Mouse (Mus musculus) midbrain, embryonic 12.5 days (tissue): ENCODE data around the gene Tbx6. TPM values are rescaled to one million over a fixed set of nuclear protein-coding genes. Genes with fewer than 3 reads are reported as not detected.

Experiments used
- ATAC-seq: fragments of 200-750 bp; cut with Nextera tagmentation; 2 replicates; pipeline ENCODE4 v1.8.0; 2017; ENCODE audit warnings: low read depth, moderate TSS enrichment, moderate library complexity; ENCODE audit not compliant: low FRiP score
- H3K27ac ChIP-seq: fragments of 300-500 bp; sonication (generic); replicated peaks from 2 replicates; pipeline ENCODE4 v1.5.1; 2016; ENCODE audit warnings: mild to moderate bottlenecking
- H3K27me3 ChIP-seq: fragments of 300-500 bp; sonication (generic); 2 replicates; pipeline ENCODE4 v1.6.1; 2016; ENCODE audit warnings: mild to moderate bottlenecking
- H3K36me3 ChIP-seq: fragments of 300-500 bp; sonication (generic); 2 replicates; pipeline ENCODE4 v1.6.1; 2016
- H3K4me1 ChIP-seq: fragments of 300-500 bp; sonication (generic); 2 replicates; pipeline ENCODE4 v1.6.1; 2016
- H3K4me2 ChIP-seq: fragments of 300-500 bp; sonication (generic); replicated peaks from 2 replicates; pipeline ENCODE4 v1.6.1; 2016; ENCODE audit warnings: mild to moderate bottlenecking, moderate library complexity
- H3K4me3 ChIP-seq: fragments of 300-500 bp; sonication (generic); 2 replicates; pipeline ENCODE4 v1.5.1; 2016; ENCODE audit warnings: mild to moderate bottlenecking
- H3K9ac ChIP-seq: fragments of 300-500 bp; sonication (generic); replicated peaks from 2 replicates; pipeline ENCODE4 v1.6.1; 2016; ENCODE audit warnings: mild to moderate bottlenecking, moderate library complexity
- H3K9me3 ChIP-seq: fragments of 300-500 bp; sonication (generic); 2 replicates; pipeline ENCODE4 v1.6.1; 2016; ENCODE audit warnings: mild to moderate bottlenecking
- WGBS: fragments of 180-500 bp; shearing (Covaris S2); methylation state at CpG from one replicate; pipeline ENCODE4 v1.1.7; 2016; 5-methylcytosine and 5-hydroxymethylcytosine counted together
- polyA plus RNA-seq: library from polyadenylated mRNA; unstranded; fragments of >200 nt; fragmentation: Nextera tagmentation; extraction: Ambion mirVana; gene quantifications from 2 replicates; pipeline ENCODE4 v1.2.1, GENCODE M21; 2016

Gene Tbx6
- 0.64 and 0.65 TPM in 2 replicates for polyA plus RNA-seq

GRCm38 (mm10) chr7:126780971-126781635 lies at the start of gene Tbx6:
Gene Tbx6 (plus strand): TSS chr7:126781483.
- Histone ChIP-seq H3K36me3 (peaks cover 26% of the 10 kb centered on the region), H3K4me3 (peak within 1 kb of the TSS; percentile 42), H3K4me1 (peaks cover 39% of the 10 kb centered on the region), H3K27ac (peak within 1 kb of the TSS; percentile 81), H3K27me3 (no peaks in the 10 kb centered on the region), H3K9ac (peak within 1 kb of the TSS; percentile 53), H3K9me3 (no peaks in the 10 kb centered on the region), H3K4me2 (peak within 1 kb of the TSS; percentile 87)
- WGBS = 5% methylated on average over 22 of the region's 22 CpGs
- ATAC-seq = peak; percentile 19

GRCm38 (mm10) chr7:126736122-126736521 lies 45.2 kb upstream of the Tbx6 start:
- no peaks in the 10 kb centered on the region for H3K36me3 ChIP-seq
- no peaks in the 10 kb centered on the region for H3K27me3 ChIP-seq
- H3K27ac ChIP-seq = no peak overlapping the region
- H3K4me2 ChIP-seq = no peak overlapping the region
- no peak overlapping the region for H3K4me3 ChIP-seq
- WGBS = 86% methylated on average over 8 of the region's 8 CpGs
- H3K9me3 ChIP-seq = no peaks in the 10 kb centered on the region
- no peak for ATAC-seq
- H3K9ac ChIP-seq = no peak overlapping the region
- H3K4me1 ChIP-seq = peaks cover 3% of the 10 kb centered on the region; the same call in 1 of the 2 replicates

GRCm38 (mm10) chr7:126739551-126739950 lies 41.7 kb upstream of the Tbx6 start:
- H3K27ac ChIP-seq = no peak overlapping the region
- 87% methylated on average over 17 of the region's 17 CpGs for WGBS
- H3K9ac ChIP-seq = no peak overlapping the region

GRCm38 (mm10) chr7:126740132-126740735 lies 41.0 kb upstream of the Tbx6 start:
- Histone ChIP-seq H3K36me3 (no peaks in the 10 kb centered on the region), H3K4me2 (no peak overlapping the region), H3K4me1 (peaks cover 3% of the 10 kb centered on the region; the same call in 1 of the 2 replicates), H3K4me3 (no peak overlapping the region), H3K9me3 (no peaks in the 10 kb centered on the region), H3K27me3 (no peaks in the 10 kb centered on the region), H3K9ac (no peak overlapping the region), H3K27ac (no peak overlapping the region)
- 79% methylated on average over 13 of the region's 13 CpGs for WGBS
- no peak for ATAC-seq

More at GRCm38 (mm10) chr7:126739551-126739950, 41.7 kb upstream of the Tbx6 start:
- H3K4me1 ChIP-seq = peaks cover 3% of the 10 kb centered on the region; the same call in 1 of the 2 replicates
- H3K36me3 ChIP-seq = no peaks in the 10 kb centered on the region
- ATAC-seq = no peak
- H3K4me3 ChIP-seq = no peak overlapping the region
- no peaks in the 10 kb centered on the region for H3K27me3 ChIP-seq
- H3K9me3 ChIP-seq = no peaks in the 10 kb centered on the region
- no peak overlapping the region for H3K4me2 ChIP-seq

- Histone ChIP-seq H3K9me3 (no peaks in the 10 kb centered on the region), H3K27me3 (no peaks in the 10 kb centered on the region), H3K36me3 (no peaks in the 10 kb centered on the region), H3K4me3 (no peak overlapping the region), H3K4me2 (no peak overlapping the region), H3K27ac (no peak overlapping the region), H3K4me1 (peaks cover 3% of the 10 kb centered on the region; the same call in 1 of the 2 replicates), H3K9ac (no peak overlapping the region)
- WGBS = 82% methylated on average over 5 of the region's 5 CpGs
- ATAC-seq = no peak
These were observed 40.3 kb upstream of the Tbx6 start for GRCm38 (mm10) chr7:126740977-126741376.

- no peak overlapping the region for H3K4me3 ChIP-seq
- no peaks in the 10 kb centered on the region for H3K9me3 ChIP-seq
- no peak for ATAC-seq
- H3K4me1 ChIP-seq = peaks cover 3% of the 10 kb centered on the region; the same call in 1 of the 2 replicates
- no peak overlapping the region for H3K9ac ChIP-seq
- no peaks in the 10 kb centered on the region for H3K27me3 ChIP-seq
- 89% methylated on average over 5 of the region's 5 CpGs for WGBS
- no peaks in the 10 kb centered on the region for H3K36me3 ChIP-seq
- H3K27ac ChIP-seq = no peak overlapping the region
- no peak overlapping the region for H3K4me2 ChIP-seq
These were observed 39.8 kb upstream of the Tbx6 start for GRCm38 (mm10) chr7:126741452-126741851.

- Histone ChIP-seq H3K4me2 (no peak overlapping the region), H3K9me3 (no peaks in the 10 kb centered on the region), H3K9ac (no peak overlapping the region), H3K4me3 (no peak overlapping the region), H3K36me3 (no peaks in the 10 kb centered on the region), H3K27ac (no peak overlapping the region), H3K27me3 (no peaks in the 10 kb centered on the region), H3K4me1 (peaks cover 3% of the 10 kb centered on the region; the same call in 1 of the 2 replicates)
- 91% methylated on average over 13 of the region's 13 CpGs for WGBS
- no peak for ATAC-seq
These were observed 39.3 kb upstream of the Tbx6 start for GRCm38 (mm10) chr7:126741964-126742482.

GRCm38 (mm10) chr7:126746066-126746465 lies 35.2 kb upstream of the Tbx6 start:
- Histone ChIP-seq H3K4me1 (no peaks in the 10 kb centered on the region), H3K4me3 (no peak overlapping the region), H3K9ac (no peak overlapping the region), H3K27me3 (no peaks in the 10 kb centered on the region), H3K36me3 (no peaks in the 10 kb centered on the region), H3K27ac (no peak overlapping the region), H3K9me3 (no peaks in the 10 kb centered on the region), H3K4me2 (no peak overlapping the region)
- WGBS = 92% methylated on average over 12 of the region's 12 CpGs
- ATAC-seq = no peak

GRCm38 (mm10) chr7:126746798-126747197 lies 34.5 kb upstream of the Tbx6 start:
- Histone ChIP-seq H3K27ac (no peak overlapping the region), H3K9me3 (no peaks in the 10 kb centered on the region), H3K4me1 (no peaks in the 10 kb centered on the region), H3K4me2 (no peak overlapping the region), H3K36me3 (no peaks in the 10 kb centered on the region), H3K27me3 (no peaks in the 10 kb centered on the region), H3K9ac (no peak overlapping the region), H3K4me3 (no peak overlapping the region)
- WGBS = 44% methylated on average over 6 of the region's 6 CpGs
- no peak for ATAC-seq

GRCm38 (mm10) chr7:126748824-126749223 lies 32.5 kb upstream of the Tbx6 start:
- no peaks in the 10 kb centered on the region for H3K9me3 ChIP-seq
- H3K27me3 ChIP-seq = no peaks in the 10 kb centered on the region
- no peak overlapping the region for H3K27ac ChIP-seq
- no peak for ATAC-seq
- 76% methylated on average over 7 of the region's 7 CpGs for WGBS
- H3K4me2 ChIP-seq = no peak overlapping the region
- no peaks in the 10 kb centered on the region for H3K4me1 ChIP-seq
- H3K4me3 ChIP-seq = no peak overlapping the region
- H3K36me3 ChIP-seq = no peaks in the 10 kb centered on the region
- H3K9ac ChIP-seq = no peak overlapping the region

GRCm38 (mm10) chr7:126749582-126750343 lies 31.5 kb upstream of the Tbx6 start:
- Histone ChIP-seq H3K9me3 (no peaks in the 10 kb centered on the region), H3K4me1 (peaks cover 6% of the 10 kb centered on the region; the same call in 1 of the 2 replicates), H3K27me3 (no peaks in the 10 kb centered on the region), H3K4me3 (no peak overlapping the region), H3K9ac (no peak overlapping the region), H3K36me3 (no peaks in the 10 kb centered on the region), H3K27ac (no peak overlapping the region), H3K4me2 (no peak overlapping the region)
- ATAC-seq = no peak
- WGBS = 94% methylated on average over 17 of the region's 17 CpGs

- Histone ChIP-seq H3K9me3 (no peaks in the 10 kb centered on the region), H3K27me3 (no peaks in the 10 kb centered on the region), H3K36me3 (no peaks in the 10 kb centered on the region), H3K4me2 (peak overlapping the region; percentile 15), H3K9ac (no peak overlapping the region), H3K27ac (no peak overlapping the region), H3K4me1 (peaks cover 11% of the 10 kb centered on the region; the same call in 1 of the 2 replicates), H3K4me3 (no peak overlapping the region)
- 2% methylated on average over 9 of the region's 9 CpGs for WGBS
- ATAC-seq = peak; percentile 32; the same call in 1 of the 2 replicates
These were observed 26.4 kb upstream of the Tbx6 start for GRCm38 (mm10) chr7:126754866-126755265.
